ENCODE assay signal across 8 mouse cellular contexts in genomic region chr7:127278311-127278710, GRCm38 (mm10). TPM values are rescaled to one million over a fixed set of nuclear protein-coding genes. Genes with fewer than 3 reads are reported as not detected.
DNase-seq lines count a peak whose midpoint lies in the region; ATAC-seq and TF ChIP-seq lines count a peak whose summit lies in the region.
"Had no signal": no experiment of that assay in that cellular context is flagged by ENCODE, and none has a peak within 500 bp of the region (broad histone marks: within the 10 kb centered on the region; RNA-seq: fewer than 3 reads in every experiment).

No protein-coding gene starts in this region.

- no peak overlapping the region for H3K4me2 ChIP-seq in midbrain, embryonic 15.5 days
- H3K4me2 ChIP-seq: heart, embryonic 15.5 days had no signal

- no peak overlapping the region for H3K4me3 ChIP-seq in midbrain, embryonic 10.5 days
- no peak overlapping the region for H3K4me3 ChIP-seq in midbrain, embryonic 15.5 days
- H3K4me3 ChIP-seq in liver, adult 2 months (ENCODE audit: insufficient read depth, low read depth, low read length) = no peak overlapping the region
- H3K4me3 ChIP-seq in small intestine, adult 2 months (ENCODE audit: low read depth, low read length) = no peak overlapping the region
- H3K4me3 ChIP-seq: heart, embryonic 15.5 days had no signal

- peaks cover 33% of the 10 kb centered on the region for H3K4me1 ChIP-seq in midbrain, embryonic 10.5 days
- peaks cover 5% of the 10 kb centered on the region for H3K4me1 ChIP-seq in midbrain, embryonic 15.5 days
- H3K4me1 ChIP-seq in liver, adult 2 months (ENCODE audit: control insufficient read depth, insufficient read depth, low read length) = peaks cover 21% of the 10 kb centered on the region
- peaks cover 23% of the 10 kb centered on the region for H3K4me1 ChIP-seq in small intestine, adult 2 months (ENCODE audit: control insufficient read depth, insufficient read depth, insufficient read length, low read length)

- no peaks in the 10 kb centered on the region for H3K36me3 ChIP-seq in midbrain, embryonic 10.5 days
- no peaks in the 10 kb centered on the region for H3K36me3 ChIP-seq in midbrain, embryonic 15.5 days (replicated peaks)
- H3K36me3 ChIP-seq in liver, adult 2 months (ENCODE audit: control insufficient read depth, insufficient read depth, low read length) = no peaks in the 10 kb centered on the region
- H3K36me3 ChIP-seq in small intestine, adult 2 months (ENCODE audit: control insufficient read depth, insufficient read depth, low read length) = no peaks in the 10 kb centered on the region
- H3K36me3 ChIP-seq: heart, embryonic 15.5 days had no signal

- peaks cover 5% of the 10 kb centered on the region for H3K79me2 ChIP-seq in liver, adult 2 months (ENCODE audit: control insufficient read depth, insufficient read depth, low read length)

- H3K27ac ChIP-seq in midbrain, embryonic 10.5 days (replicated peaks) = peak overlapping the region; percentile 49; the same call in 1 of the 2 replicates
- H3K27ac ChIP-seq in midbrain, embryonic 15.5 days = no peak overlapping the region
- peak overlapping the region; percentile 99 for H3K27ac ChIP-seq in liver, adult 2 months (replicated peaks; ENCODE audit: insufficient read depth, low read depth, low read length)
- peak overlapping the region; percentile 91; the same call in 1 of the 2 replicates for H3K27ac ChIP-seq in small intestine, adult 2 months (ENCODE audit: insufficient read depth, low read depth, low read length)
- H3K27ac ChIP-seq: heart, embryonic 15.5 days had no signal

- ATAC-seq in midbrain, embryonic 15.5 days (replicated peaks) = no peak
- 0 out of 2 replicates have a peak, but pooled peaks have one; percentile 28 for ATAC-seq in erythroid progenitor cell, adult 5-6 weeks (replicated peaks; ENCODE audit: low FRiP score, poor library complexity, severe bottlenecking)

- H3K9me3 ChIP-seq in midbrain, embryonic 10.5 days (replicated peaks) = no peaks in the 10 kb centered on the region
- H3K9me3 ChIP-seq in midbrain, embryonic 15.5 days = no peaks in the 10 kb centered on the region
- H3K9me3 ChIP-seq: heart, embryonic 15.5 days had no signal

- peak; percentile 93 for TF ChIP-seq CTCF in liver, adult 2 months (IDR thresholded peaks at IDR 0.05; ENCODE audit: low read depth, low read length)
- peak; percentile 71; the same call in 1 of the 2 replicates for TF ChIP-seq CTCF in small intestine, adult 2 months (IDR thresholded peaks at IDR 0.05; ENCODE audit: extremely low read depth, insufficient read length, insufficient replicate concordance, low read depth, low read length)

- DNase-seq in midbrain, embryonic 10.5 days (ENCODE audit: low spot score) = peak; percentile 49
- peak; percentile 75 for DNase-seq in T-cell, adult 2 months (ENCODE audit: low spot score)
- DNase-seq in liver, adult 2 months (ENCODE audit: extremely low read depth, low read depth, low spot score) = peak; percentile 81
- no peak for DNase-seq in left cerebral cortex, postnatal 36 days (ENCODE audit: low spot score in 2 of 2)

- no peaks in the 10 kb centered on the region for H3K27me3 ChIP-seq in midbrain, embryonic 10.5 days (ENCODE audit: low read depth, poor library complexity, severe bottlenecking)
- no peaks in the 10 kb centered on the region for H3K27me3 ChIP-seq in midbrain, embryonic 15.5 days (replicated peaks)
- H3K27me3 ChIP-seq in liver, adult 2 months (ENCODE audit: control insufficient read depth, insufficient read depth, low read length) = no peaks in the 10 kb centered on the region
- no peaks in the 10 kb centered on the region for H3K27me3 ChIP-seq in small intestine, adult 2 months (ENCODE audit: control insufficient read depth, insufficient read depth, low read length)
- H3K27me3 ChIP-seq: heart, embryonic 15.5 days had no signal

- no peak for TF ChIP-seq POLR2A in liver, adult 2 months (IDR thresholded peaks at IDR 0.05; ENCODE audit: extremely low read depth, insufficient read depth, low read length)
- TF ChIP-seq POLR2A in small intestine, adult 2 months (IDR thresholded peaks at IDR 0.05; ENCODE audit: low read depth, low read length) = no peak

- WGBS in midbrain, embryonic 10.5 days = 26% methylated on average over 8 of the region's 8 CpGs
- 18% methylated on average over 8 of the region's 8 CpGs for WGBS in midbrain, embryonic 15.5 days
- 14% methylated on average over 8 of the region's 8 CpGs for WGBS in liver, adult 2 months
- WGBS in small intestine, adult 2 months = 5% methylated on average over 8 of the region's 8 CpGs

- H3K9ac ChIP-seq in midbrain, embryonic 15.5 days = no peak overlapping the region
- no peak overlapping the region; the same call in 1 of the 2 replicates for H3K9ac ChIP-seq in liver, adult 2 months (ENCODE audit: low read depth, low read length)
- H3K9ac ChIP-seq: heart, embryonic 15.5 days had no signal

- intact Hi-C loops in left cerebral cortex, postnatal 36 days (cut with DNase I) = no loop called here

RNA-seq across cellular contexts. Expression of gene Sephs2, which starts 4.5 kb away (rescaled TPM):
- 71.2 and 76.9 TPM in 2 replicates for polyA plus RNA-seq in midbrain, embryonic 10.5 days (2016; fragmentation: Nextera tagmentation; extraction: Ambion mirVana)
- 59.9 and 62.3 TPM in 2 replicates for polyA plus RNA-seq in midbrain, embryonic 15.5 days (2015; fragmentation: Nextera tagmentation; extraction: Ambion mirVana)
- 16.8 and 18.0 TPM in 2 replicates for total RNA-seq in erythroid progenitor cell, adult 5-6 weeks (2015; ENCODE audit: low replicate concordance)
- total RNA-seq in erythroid progenitor cell, adult 5-6 weeks (2017; ENCODE audit: low replicate concordance) = 25.8 and 29.0 TPM in 2 replicates
- total RNA-seq in liver, adult 2 months (2014; rRNA removed) = 939 and 948 TPM in 2 replicates
- polyA plus RNA-seq in liver, adult 2 months (2012; rRNA removed) = 388 and 524 TPM in 2 replicates
- polyA plus RNA-seq in small intestine, adult 2 months (2012; rRNA removed) = 44.5 and 81.9 TPM in 2 replicates
- total RNA-seq in left cerebral cortex, postnatal 36 days (2021) = 10 to 100 TPM; 38.4 to 43.1 TPM

RNA-seq across cellular contexts. Expression of gene Itgal, which starts 17.7 kb away (rescaled TPM):
- polyA plus RNA-seq in midbrain, embryonic 10.5 days (2016; fragmentation: Nextera tagmentation; extraction: Ambion mirVana) = 0.72 and 0.77 TPM in 2 replicates
- polyA plus RNA-seq in midbrain, embryonic 15.5 days (2015; fragmentation: Nextera tagmentation; extraction: Ambion mirVana) = 0.19 and 0.37 TPM in 2 replicates
- total RNA-seq in erythroid progenitor cell, adult 5-6 weeks (2015; ENCODE audit: low replicate concordance) = 14.3 and 18.7 TPM in 2 replicates
- total RNA-seq in erythroid progenitor cell, adult 5-6 weeks (2017; ENCODE audit: low replicate concordance) = 2.1 and 3.9 TPM in 2 replicates
- 4.3 and 5.2 TPM in 2 replicates for total RNA-seq in liver, adult 2 months (2014; rRNA removed)
- polyA plus RNA-seq in liver, adult 2 months (2012; rRNA removed) = 3.9 and 6.8 TPM in 2 replicates
- 5.7 and 12.5 TPM in 2 replicates for polyA plus RNA-seq in small intestine, adult 2 months (2012; rRNA removed)
- total RNA-seq in left cerebral cortex, postnatal 36 days (2021) = under 1 TPM; 0.48 to 0.76 TPM

RNA-seq across cellular contexts. Expression of gene Dctpp1, which starts 17.8 kb away (rescaled TPM):
- polyA plus RNA-seq in midbrain, embryonic 10.5 days (2016; fragmentation: Nextera tagmentation; extraction: Ambion mirVana) = 289 and 345 TPM in 2 replicates
- polyA plus RNA-seq in midbrain, embryonic 15.5 days (2015; fragmentation: Nextera tagmentation; extraction: Ambion mirVana) = 114 and 118 TPM in 2 replicates
- 12.2 and 21.6 TPM in 2 replicates for total RNA-seq in erythroid progenitor cell, adult 5-6 weeks (2015; ENCODE audit: low replicate concordance)
- total RNA-seq in erythroid progenitor cell, adult 5-6 weeks (2017; ENCODE audit: low replicate concordance) = 6.2 and 11.1 TPM in 2 replicates
- total RNA-seq in liver, adult 2 months (2014; rRNA removed) = 61.5 and 70.2 TPM in 2 replicates
- 70.7 and 73.4 TPM in 2 replicates for polyA plus RNA-seq in liver, adult 2 months (2012; rRNA removed)
- polyA plus RNA-seq in small intestine, adult 2 months (2012; rRNA removed) = 56.3 and 62.1 TPM in 2 replicates
- 10 to 100 TPM; 21.8 to 30.7 TPM for total RNA-seq in left cerebral cortex, postnatal 36 days (2021)

RNA-seq across cellular contexts. Expression of gene Zfp771, which starts 34.2 kb away (rescaled TPM):
- polyA plus RNA-seq in midbrain, embryonic 10.5 days (2016; fragmentation: Nextera tagmentation; extraction: Ambion mirVana) = 59.4 TPM in 2 replicates
- 72.0 and 73.1 TPM in 2 replicates for polyA plus RNA-seq in midbrain, embryonic 15.5 days (2015; fragmentation: Nextera tagmentation; extraction: Ambion mirVana)
- total RNA-seq in erythroid progenitor cell, adult 5-6 weeks (2015; ENCODE audit: low replicate concordance) = 4.0 TPM in 1 of 2 replicates, not detected in the other
- 0.26 TPM in 1 of 2 replicates, not detected in the other for total RNA-seq in erythroid progenitor cell, adult 5-6 weeks (2017; ENCODE audit: low replicate concordance)
- total RNA-seq in liver, adult 2 months (2014; rRNA removed) = 19.6 and 30.1 TPM in 2 replicates
- 52.8 and 57.7 TPM in 2 replicates for polyA plus RNA-seq in liver, adult 2 months (2012; rRNA removed)
- 100.0 and 118 TPM in 2 replicates for polyA plus RNA-seq in small intestine, adult 2 months (2012; rRNA removed)
- total RNA-seq in left cerebral cortex, postnatal 36 days (2021) = 10 to 100 TPM; 61.0 to 61.4 TPM

RNA-seq across cellular contexts. Expression of gene Sept1, which starts 45.4 kb away (rescaled TPM):
- polyA plus RNA-seq in midbrain, embryonic 10.5 days (2016; fragmentation: Nextera tagmentation; extraction: Ambion mirVana) = 31.8 and 32.7 TPM in 2 replicates
- 17.0 and 18.2 TPM in 2 replicates for polyA plus RNA-seq in midbrain, embryonic 15.5 days (2015; fragmentation: Nextera tagmentation; extraction: Ambion mirVana)
- total RNA-seq in erythroid progenitor cell, adult 5-6 weeks (2015; ENCODE audit: low replicate concordance) = 36.0 and 65.2 TPM in 2 replicates
- total RNA-seq in erythroid progenitor cell, adult 5-6 weeks (2017; ENCODE audit: low replicate concordance) = 24.0 and 44.4 TPM in 2 replicates
- 1.4 and 1.5 TPM in 2 replicates for total RNA-seq in liver, adult 2 months (2014; rRNA removed)
- 3.5 and 4.0 TPM in 2 replicates for polyA plus RNA-seq in liver, adult 2 months (2012; rRNA removed)
- polyA plus RNA-seq in small intestine, adult 2 months (2012; rRNA removed) = 14.3 and 34.1 TPM in 2 replicates
- total RNA-seq in left cerebral cortex, postnatal 36 days (2021) = 1 to 10 TPM; 3.2 to 5.6 TPM

Comparison
In these comparisons a context has a peak if more than half of its experiments do, and no peak if none do; other contexts are left out.
1. DNase-seq: peak in midbrain, embryonic 10.5 days (single experiment), T-cell, adult 2 months (single experiment) and liver, adult 2 months (single experiment); none in left cerebral cortex, postnatal 36 days (0 of 2).